Comparison of ENCODE assay signal across 10 mouse cellular contexts in the genomic region with DNA sequence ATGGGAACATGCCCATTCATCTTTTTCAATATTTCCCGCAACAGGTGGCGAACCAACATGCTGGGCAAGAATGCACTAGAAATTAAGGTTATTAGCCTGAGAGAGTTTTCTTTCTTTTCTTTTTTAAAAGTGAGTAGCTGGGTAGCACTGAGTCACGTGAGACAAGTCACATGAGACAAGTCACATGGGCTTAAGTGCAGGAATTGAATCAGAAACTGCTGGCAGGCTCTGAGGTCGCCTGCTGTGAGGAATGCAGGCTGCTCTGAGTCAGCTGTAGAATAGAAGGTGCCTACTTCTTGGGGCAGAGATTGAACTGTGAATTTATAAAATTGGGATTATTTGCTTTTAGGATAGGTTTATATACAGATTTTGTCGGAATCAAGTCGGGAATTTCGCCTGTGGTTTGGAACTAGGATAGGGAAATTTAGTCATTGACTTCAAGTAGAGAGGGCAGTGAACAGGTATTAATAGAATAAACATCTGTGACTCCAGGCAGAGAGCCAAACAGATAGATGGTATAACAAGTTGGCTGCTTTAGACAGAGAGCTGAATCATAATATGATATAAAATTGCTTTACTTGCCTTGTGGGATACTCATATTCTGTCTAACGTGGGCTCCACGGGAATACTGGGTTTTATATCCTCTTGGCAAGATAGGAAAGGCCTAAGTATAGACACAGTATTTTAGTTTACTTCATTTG. TPM values are rescaled to one million over a fixed set of nuclear protein-coding genes. Genes with fewer than 3 reads are reported as not detected.
DNase-seq lines count a peak whose midpoint lies in the region; ATAC-seq and TF ChIP-seq lines count a peak whose summit lies in the region.
"Had no signal": no experiment of that assay in that cellular context is flagged by ENCODE, and none has a peak within 500 bp of the region (broad histone marks: within the 10 kb centered on the region; RNA-seq: fewer than 3 reads in every experiment).

No protein-coding gene starts in this region.

- TF ChIP-seq RAD21 in MEL (IDR thresholded peaks at IDR 0.05; ENCODE audit: low read depth, low read length), result no peak

- WGBS in kidney, embryonic 15.5 days, result 93% methylated on average over 9 of the region's 9 CpGs
- 72% methylated on average over 9 of the region's 9 CpGs for WGBS in limb, embryonic 14.5 days

- no peak for TF ChIP-seq CTCF in MEL (IDR thresholded peaks at IDR 0.05 in 2 of 3, conservative IDR thresholded peaks at IDR 0.05 in 1 of 3; ENCODE audit: control insufficient read depth in 1 of 3, insufficient read depth in 1 of 3, low read depth in 2 of 3, low read length in 3 of 3, poor library complexity in 1 of 3, severe bottlenecking in 1 of 3)

- no peaks in the 10 kb centered on the region for H3K36me3 ChIP-seq in kidney, embryonic 15.5 days
- H3K36me3 ChIP-seq in MEL (ENCODE audit: control insufficient read depth in 1 of 2, insufficient read depth in 2 of 2, low read length in 2 of 2), result peaks cover 0 to 17% of the 10 kb centered on the region in 2 experiments; a peak in 2 of 4 replicates
- H3K36me3 ChIP-seq in limb, embryonic 14.5 days (ENCODE audit: control insufficient read depth, insufficient read depth, low read length), result no peaks in the 10 kb centered on the region

- ATAC-seq in kidney, embryonic 15.5 days (replicated peaks; ENCODE audit: low FRiP score), result no peak
- ATAC-seq in limb, embryonic 14.5 days (ENCODE audit: low FRiP score, low read depth), result peak; percentile 64; the same call in 1 of the 2 replicates
- ATAC-seq: intestine, embryonic 16.5 days had no signal

- peaks cover 48% of the 10 kb centered on the region for H3K4me1 ChIP-seq in kidney, embryonic 15.5 days
- peaks cover 0 to 13% of the 10 kb centered on the region in 2 experiments; a peak in 2 of 4 replicates for H3K4me1 ChIP-seq in MEL (ENCODE audit: control insufficient read depth in 1 of 2, insufficient read depth in 2 of 2, low read length in 2 of 2)
- peaks cover 11% of the 10 kb centered on the region for H3K4me1 ChIP-seq in limb, embryonic 14.5 days (ENCODE audit: control insufficient read depth, insufficient read depth, low read length)

- H3K9ac ChIP-seq in kidney, embryonic 15.5 days, result no peak overlapping the region
- no peak overlapping the region for H3K9ac ChIP-seq in MEL (ENCODE audit: control insufficient read depth, low read depth, low read length, poor library complexity, severe bottlenecking)
- H3K9ac ChIP-seq in limb, embryonic 14.5 days (ENCODE audit: low read depth, low read length, severe bottlenecking), result no peak overlapping the region

- H3K79me2 ChIP-seq in MEL (ENCODE audit: control insufficient read depth, insufficient read depth, low read length, poor library complexity), result 0 out of 2 replicates have a peak, but pooled peaks cover 1% of the 10 kb centered on the region

- H3K4me3 ChIP-seq in kidney, embryonic 15.5 days (replicated peaks), result no peak overlapping the region
- no peak overlapping the region for H3K4me3 ChIP-seq in MEL (ENCODE audit: control insufficient read depth in 1 of 2, insufficient read depth in 1 of 2, low read depth in 2 of 2, low read length in 2 of 2)
- no peak overlapping the region for H3K4me3 ChIP-seq in limb, embryonic 14.5 days (replicated peaks; ENCODE audit: low read length)
- H3K4me3 ChIP-seq: megakaryocyte, embryonic 14.5 days had no signal

- no peaks in the 10 kb centered on the region for H3K27me3 ChIP-seq in kidney, embryonic 15.5 days
- no peaks in the 10 kb centered on the region for H3K27me3 ChIP-seq in MEL (ENCODE audit: control insufficient read depth in 1 of 2, insufficient read depth in 2 of 2, low read length in 2 of 2)
- no peaks in the 10 kb centered on the region for H3K27me3 ChIP-seq in limb, embryonic 14.5 days (ENCODE audit: control insufficient read depth, insufficient read depth, low read length)
- H3K27me3 ChIP-seq: megakaryocyte, embryonic 14.5 days had no signal

- H3K9me3 ChIP-seq in kidney, embryonic 15.5 days (replicated peaks), result no peaks in the 10 kb centered on the region
- no peaks in the 10 kb centered on the region for H3K9me3 ChIP-seq in MEL (replicated peaks; ENCODE audit: insufficient read depth, low read length)
- H3K9me3 ChIP-seq in limb, embryonic 14.5 days (ENCODE audit: control insufficient read depth, low read length), result no peaks in the 10 kb centered on the region
- H3K9me3 ChIP-seq: megakaryocyte, embryonic 14.5 days had no signal

- H3K4me2 ChIP-seq in kidney, embryonic 15.5 days, result no peak overlapping the region
- H3K4me2 ChIP-seq in limb, embryonic 14.5 days (replicated peaks; ENCODE audit: low read depth, low read length, severe bottlenecking), result no peak overlapping the region

- no peak for TF ChIP-seq EP300 in MEL (IDR thresholded peaks at IDR 0.05; ENCODE audit: low read depth in 1 of 2, low read length in 2 of 2)

- no peak for TF ChIP-seq POLR2A in MEL (IDR thresholded peaks at IDR 0.05; ENCODE audit: control insufficient read depth in 1 of 2, insufficient read depth in 1 of 2, low read depth in 1 of 2, low read length in 2 of 2, poor library complexity in 1 of 2)
- no peak for TF ChIP-seq POLR2A in limb, embryonic 14.5 days (IDR thresholded peaks at IDR 0.05; ENCODE audit: borderline replicate concordance, extremely low read depth, insufficient read depth, insufficient read length)

- no peak overlapping the region for H3K27ac ChIP-seq in kidney, embryonic 15.5 days
- H3K27ac ChIP-seq in MEL (ENCODE audit: control insufficient read depth, low read depth, low read length), result no peak overlapping the region
- no peak overlapping the region for H3K27ac ChIP-seq in limb, embryonic 14.5 days (replicated peaks; ENCODE audit: low read depth, low read length)

- DNase-seq in kidney, postnatal 25 days, result peak; percentile 26 to 33
- no peak for DNase-seq in MEL (ENCODE audit: low read depth, low spot score)
- peak; percentile 69 for DNase-seq in cerebellum, adult 8-10 months
- peak; percentile 58 for DNase-seq in limb, embryonic 14.5 days (ENCODE audit: low spot score)
- no peak for DNase-seq in T-cell, adult 2 months (ENCODE audit: low spot score)
- DNase-seq in urinary bladder, postnatal 4 days (ENCODE audit: low spot score in 2 of 2), result no peak
- DNase-seq: thymus, adult 18-20 months had no signal

TF ChIP-seq in MEL, 35 proteins besides CTCF, POLR2A, EP300 and RAD21:
- peak; percentile 49; the same call in 1 of the 2 replicates for TF ChIP-seq USF1 (IDR thresholded peaks at IDR 0.05; ENCODE audit: low read depth, low read length)
- TF ChIP-seq MXI1 (IDR thresholded peaks at IDR 0.05; ENCODE audit: low read depth, low read length), result no peak

RNA-seq across cellular contexts. Expression of gene Cds2, which starts 23.6 kb away (rescaled TPM):
- polyA plus RNA-seq in kidney, embryonic 15.5 days (2015; fragmentation: Nextera tagmentation; extraction: Ambion mirVana), result 19.8 and 30.2 TPM in 2 replicates
- 8.8 and 10.3 TPM in 2 replicates for total RNA-seq in MEL (2012; rRNA removed)
- 10 to 100 TPM in 1 of 2 experiments, not detected in 1; 28.5 TPM for polyA plus RNA-seq in MEL (2012; ENCODE audit: insufficient read depth in 1 of 2, insufficient read length in 2 of 2, low read depth in 1 of 2, low replicate concordance in 2 of 2, missing spikeins in 1 of 2)
- polyA plus RNA-seq in limb, embryonic 14.5 days (2012; rRNA removed), result 21.2 and 26.1 TPM in 2 replicates
- 17.1 and 25.1 TPM in 2 replicates for polyA plus RNA-seq in limb, embryonic 14.5 days (2014; fragmentation: Nextera tagmentation; extraction: Ambion mirVana)

RNA-seq across cellular contexts. Expression of gene Pcna, which starts 33.4 kb away (rescaled TPM):
- polyA plus RNA-seq in kidney, embryonic 15.5 days (2015; fragmentation: Nextera tagmentation; extraction: Ambion mirVana), result 263 and 284 TPM in 2 replicates
- 398 and 427 TPM in 2 replicates for total RNA-seq in MEL (2012; rRNA removed)
- polyA plus RNA-seq in MEL (2012; ENCODE audit: insufficient read depth in 1 of 2, insufficient read length in 2 of 2, low read depth in 1 of 2, low replicate concordance in 2 of 2, missing spikeins in 1 of 2), result 100 to 1,000 TPM; 308 to 541 TPM
- 284 and 315 TPM in 2 replicates for polyA plus RNA-seq in limb, embryonic 14.5 days (2012; rRNA removed)
- polyA plus RNA-seq in limb, embryonic 14.5 days (2014; fragmentation: Nextera tagmentation; extraction: Ambion mirVana), result 229 and 234 TPM in 2 replicates

RNA-seq across cellular contexts. Expression of gene Tmem230, which starts 38.9 kb away (rescaled TPM):
- polyA plus RNA-seq in kidney, embryonic 15.5 days (2015; fragmentation: Nextera tagmentation; extraction: Ambion mirVana), result 44.3 and 45.8 TPM in 2 replicates
- 8.3 and 9.1 TPM in 2 replicates for total RNA-seq in MEL (2012; rRNA removed)
- 10 to 100 TPM in 1 of 2 experiments, not detected in 1; 21.5 TPM for polyA plus RNA-seq in MEL (2012; ENCODE audit: insufficient read depth in 1 of 2, insufficient read length in 2 of 2, low read depth in 1 of 2, low replicate concordance in 2 of 2, missing spikeins in 1 of 2)
- 69.4 and 72.1 TPM in 2 replicates for polyA plus RNA-seq in limb, embryonic 14.5 days (2012; rRNA removed)
- polyA plus RNA-seq in limb, embryonic 14.5 days (2014; fragmentation: Nextera tagmentation; extraction: Ambion mirVana), result 47.2 and 55.6 TPM in 2 replicates

Comparison
In these comparisons a context has a peak if more than half of its experiments do, and no peak if none do; other contexts are left out.
1. DNase-seq: peak in kidney, postnatal 25 days (2 of 2), cerebellum, adult 8-10 months (single experiment) and limb, embryonic 14.5 days (single experiment); none in MEL (single experiment), T-cell, adult 2 months (single experiment) and urinary bladder, postnatal 4 days (0 of 2).